Mouse (Mus musculus): Measurements from ENCODE around the gene Slc38a5. TPM values are rescaled to one million over a fixed set of nuclear protein-coding genes. Genes with fewer than 3 reads are reported as not detected.

The Slc38a5 gene
- polyA plus RNA-seq (2016; fragmentation: Nextera tagmentation; extraction: Ambion mirVana) = 1.4 and 1.5 TPM in 2 replicates

DNA sequence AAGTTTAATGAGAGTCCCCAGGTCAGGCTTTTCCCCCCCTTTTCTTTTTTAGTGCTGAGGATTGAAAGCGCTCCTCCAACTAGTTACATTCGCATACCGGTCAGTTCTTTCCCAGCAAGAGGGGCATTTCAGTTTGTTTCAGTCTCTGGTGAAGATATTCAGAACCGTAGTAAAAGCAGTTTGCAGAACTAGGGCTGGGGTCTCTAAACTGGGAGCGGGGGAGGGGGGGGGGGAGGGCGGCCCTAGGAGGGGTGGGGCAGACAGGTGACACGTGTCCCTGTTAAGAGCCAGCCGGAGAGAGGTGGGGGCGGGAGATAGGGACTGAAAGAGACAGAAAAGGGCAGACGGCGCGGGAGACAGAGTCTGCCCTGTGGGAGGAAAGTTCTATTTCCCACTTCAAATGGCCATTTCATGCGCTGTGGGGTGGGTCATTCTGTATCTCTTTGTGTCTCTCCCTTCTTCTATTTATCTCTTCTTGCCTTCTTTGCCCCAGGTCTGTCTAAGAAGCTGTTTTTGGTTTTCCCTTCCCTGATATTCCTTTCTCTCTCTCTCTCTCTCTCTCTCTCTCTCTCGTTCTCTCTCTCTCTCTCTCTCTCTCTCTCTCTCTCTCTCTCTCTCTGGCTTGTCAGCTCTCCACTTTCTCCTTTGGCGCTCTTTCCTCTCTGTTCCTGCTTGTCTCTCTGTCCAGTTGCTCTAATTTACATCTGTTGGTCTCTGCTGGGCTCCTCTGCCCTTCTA, at the start of gene Slc38a5:
Gene Slc38a5, plus strand, starts transcription at position 51 of the 738 bp plus-strand sequence.
- Histone ChIP-seq H3K4me2 (replicated peaks) (peak within 1 kb of the TSS; percentile 26), H3K27me3 (peaks cover 11% of the 10 kb centered on the region; the same call in 1 of the 2 replicates), H3K36me3 (no peaks in the 10 kb centered on the region), H3K4me1 (no peaks in the 10 kb centered on the region), H3K27ac (no peak within 1 kb of the TSS), H3K9me3 (no peaks in the 10 kb centered on the region), H3K9ac (no peak within 1 kb of the TSS), H3K4me3 (no peak within 1 kb of the TSS)
- 21% methylated on average over 10 of the region's 15 CpGs for WGBS
- no peak for ATAC-seq (ENCODE audit: insufficient number of reproducible peaks, insufficient read depth, low FRiP score, low TSS enrichment)

DNA sequence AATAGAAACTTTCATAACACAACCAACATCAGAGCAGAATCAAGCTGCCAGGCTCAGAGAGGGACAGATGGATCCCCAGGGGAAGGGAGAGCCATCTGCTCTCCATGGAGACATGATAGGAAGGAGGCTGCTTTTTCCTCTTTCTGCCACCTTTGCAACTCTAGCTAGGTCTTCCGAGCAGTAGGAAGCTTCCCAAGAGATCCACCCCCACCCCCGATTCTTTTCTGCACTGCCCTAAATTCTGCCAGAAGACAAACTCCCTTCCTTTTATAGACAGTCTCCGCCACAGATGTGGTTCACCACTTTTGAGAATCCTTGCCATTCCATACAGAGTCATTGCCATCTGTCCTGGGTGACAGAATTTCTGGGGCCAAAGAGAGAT, 48.6 kb upstream of the Slc38a5 start:
- H3K4me1 ChIP-seq = no peaks in the 10 kb centered on the region
- H3K9me3 ChIP-seq = no peaks in the 10 kb centered on the region
- no peaks in the 10 kb centered on the region for H3K36me3 ChIP-seq
- H3K4me3 ChIP-seq = no peak overlapping the region
- ATAC-seq (ENCODE audit: insufficient number of reproducible peaks, insufficient read depth, low FRiP score, low TSS enrichment) = no peak
- H3K27ac ChIP-seq = no peak overlapping the region
- H3K4me2 ChIP-seq (replicated peaks) = no peak overlapping the region
- no peak overlapping the region for H3K9ac ChIP-seq
- WGBS = 70% methylated on average over 3 of the region's 3 CpGs
- H3K27me3 ChIP-seq = no peaks in the 10 kb centered on the region

DNA sequence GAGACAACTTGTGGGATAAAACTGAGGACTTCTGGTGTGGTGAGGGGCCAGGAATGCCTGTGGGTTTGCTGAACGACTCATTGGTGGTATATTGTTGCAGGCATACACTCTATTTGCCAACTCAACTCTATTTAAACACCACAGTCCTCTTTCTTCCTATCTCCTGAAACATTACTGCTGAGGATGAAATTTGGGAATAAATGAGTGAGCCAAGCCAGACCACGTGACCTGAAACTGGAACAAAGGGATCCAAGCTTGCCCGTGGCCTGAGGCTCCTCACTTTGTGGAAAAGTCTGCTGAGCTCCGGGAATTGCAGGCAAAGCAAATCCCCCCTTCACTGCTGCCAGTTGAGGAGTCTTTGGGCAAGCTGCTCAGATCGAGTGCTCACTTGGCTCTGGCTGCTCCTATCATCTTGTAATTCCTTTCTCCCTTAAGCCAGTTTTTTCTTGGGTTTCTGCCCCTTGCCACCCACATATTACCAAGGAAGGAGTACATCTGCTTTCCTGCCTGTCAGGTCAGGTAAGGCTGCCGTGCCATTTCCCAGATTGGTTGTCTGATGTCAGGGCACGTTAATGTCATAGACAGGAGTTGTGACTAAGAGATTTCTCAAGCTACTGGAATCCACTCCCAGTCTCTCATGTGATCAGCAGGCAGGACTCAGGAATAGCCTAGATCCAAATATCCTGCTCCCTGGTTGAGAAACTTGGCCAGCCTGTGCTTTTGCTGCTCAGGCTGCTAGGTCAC, 48.1 kb upstream of the Slc38a5 start:
- Histone ChIP-seq H3K27ac (no peak overlapping the region), H3K4me2 (replicated peaks) (no peak overlapping the region), H3K9me3 (no peaks in the 10 kb centered on the region), H3K36me3 (no peaks in the 10 kb centered on the region), H3K4me1 (no peaks in the 10 kb centered on the region), H3K9ac (no peak overlapping the region), H3K4me3 (no peak overlapping the region), H3K27me3 (no peaks in the 10 kb centered on the region)
- no peak for ATAC-seq (ENCODE audit: insufficient number of reproducible peaks, insufficient read depth, low FRiP score, low TSS enrichment)
- WGBS = 41% methylated on average over 7 of the region's 7 CpGs

DNA sequence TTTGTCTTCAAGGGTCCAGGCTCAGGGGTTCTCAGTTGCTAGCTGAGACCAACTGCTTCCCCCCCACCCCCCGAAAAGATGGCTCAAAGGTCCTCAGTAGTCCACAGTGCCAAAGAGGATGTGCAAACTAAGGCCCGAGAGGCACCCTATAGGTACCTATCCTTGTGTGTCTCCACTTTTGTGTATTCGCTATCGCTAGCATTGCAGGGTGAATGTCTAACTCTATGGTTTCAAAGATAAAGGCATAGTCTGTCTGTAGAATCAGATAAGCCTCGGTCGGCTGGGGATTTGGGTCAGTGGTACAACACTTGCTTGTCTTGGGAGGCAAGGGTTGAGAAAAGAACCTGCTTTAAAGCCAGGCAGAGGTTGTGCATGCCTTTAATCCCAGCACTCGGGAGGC, 47.5 kb upstream of the Slc38a5 start:
- ATAC-seq (ENCODE audit: insufficient number of reproducible peaks, insufficient read depth, low FRiP score, low TSS enrichment) = no peak
- no peaks in the 10 kb centered on the region for H3K9me3 ChIP-seq
- no peaks in the 10 kb centered on the region for H3K4me1 ChIP-seq
- no peak overlapping the region for H3K27ac ChIP-seq
- H3K4me2 ChIP-seq (replicated peaks) = no peak overlapping the region
- H3K4me3 ChIP-seq = no peak overlapping the region
- no peak overlapping the region for H3K9ac ChIP-seq
- 83% methylated on average over 7 of the region's 7 CpGs for WGBS
- no peaks in the 10 kb centered on the region for H3K36me3 ChIP-seq
- H3K27me3 ChIP-seq = no peaks in the 10 kb centered on the region

DNA sequence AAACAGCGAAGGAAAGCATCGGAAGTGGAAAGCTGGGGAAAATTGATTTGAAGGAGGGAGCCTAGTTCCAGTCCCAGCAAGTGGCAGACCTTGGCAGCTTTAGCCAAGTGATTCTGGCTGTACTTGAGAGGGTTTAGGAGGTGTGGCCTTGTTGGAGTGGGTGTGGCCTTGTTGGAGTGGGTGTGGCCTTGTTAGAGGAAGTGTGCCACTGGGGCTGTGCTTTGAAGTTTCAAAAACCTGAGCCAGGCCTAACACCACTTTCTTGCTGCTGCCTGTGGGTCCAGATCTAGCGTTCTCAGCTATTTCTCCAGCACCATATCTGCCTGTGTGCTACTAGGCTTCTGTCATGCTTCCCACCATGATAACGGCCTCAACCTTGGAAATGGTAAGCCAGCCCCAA, 40.7 kb upstream of the Slc38a5 start:
- Histone ChIP-seq H3K9me3 (no peaks in the 10 kb centered on the region), H3K4me1 (no peaks in the 10 kb centered on the region), H3K4me2 (replicated peaks) (no peak overlapping the region), H3K9ac (no peak overlapping the region), H3K36me3 (no peaks in the 10 kb centered on the region), H3K27me3 (no peaks in the 10 kb centered on the region), H3K27ac (no peak overlapping the region), H3K4me3 (no peak overlapping the region)
- WGBS = 72% methylated on average over 4 of the region's 4 CpGs
- ATAC-seq (ENCODE audit: insufficient number of reproducible peaks, insufficient read depth, low FRiP score, low TSS enrichment) = no peak

DNA sequence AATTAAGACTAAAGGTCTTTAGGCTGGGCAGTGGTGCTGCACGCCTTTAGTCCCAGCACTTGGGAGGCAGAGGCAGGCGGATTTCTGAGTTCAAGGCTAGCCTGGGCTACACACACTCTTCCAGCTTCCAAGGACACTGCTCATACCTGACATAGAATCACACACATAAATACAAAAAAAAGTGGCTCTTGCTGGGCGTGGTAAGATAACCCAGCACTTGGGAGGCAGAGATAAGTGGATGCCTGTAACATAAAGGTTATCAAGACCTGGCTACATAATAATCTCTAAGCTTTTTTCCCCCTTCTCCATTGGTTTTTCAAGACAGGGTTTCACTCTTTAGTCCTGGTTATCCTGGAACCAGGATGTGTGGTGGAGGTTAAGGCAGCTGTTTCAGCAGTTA, 37.3 kb upstream of the Slc38a5 start:
- no peaks in the 10 kb centered on the region for H3K9me3 ChIP-seq
- H3K4me2 ChIP-seq (replicated peaks) = no peak overlapping the region
- H3K27me3 ChIP-seq = no peaks in the 10 kb centered on the region
- no peaks in the 10 kb centered on the region for H3K36me3 ChIP-seq
- WGBS = 70% methylated on average over 3 of the region's 3 CpGs
- H3K4me3 ChIP-seq = no peak overlapping the region
- H3K9ac ChIP-seq = no peak overlapping the region
- no peak for ATAC-seq (ENCODE audit: insufficient number of reproducible peaks, insufficient read depth, low FRiP score, low TSS enrichment)
- H3K4me1 ChIP-seq = no peaks in the 10 kb centered on the region
- no peak overlapping the region for H3K27ac ChIP-seq

DNA sequence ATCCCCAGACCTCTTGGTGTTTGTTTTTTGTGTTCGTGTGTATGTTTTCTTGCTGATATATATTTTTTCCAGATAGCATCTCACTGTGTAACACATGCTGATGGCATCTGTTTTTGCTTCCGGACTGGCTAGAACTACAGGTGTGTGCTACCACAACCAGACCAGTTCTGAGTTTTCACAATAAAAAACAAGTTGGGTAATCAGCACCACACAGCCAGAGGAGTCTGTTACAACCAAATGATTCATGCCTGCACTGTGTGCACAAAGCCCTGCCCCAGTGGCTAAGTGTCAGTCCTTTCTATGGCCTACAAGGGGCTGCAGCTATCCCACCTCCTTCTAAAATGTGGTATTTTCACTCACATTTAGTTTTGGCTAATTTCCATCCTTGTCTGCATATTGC, 34.2 kb upstream of the Slc38a5 start:
- no peaks in the 10 kb centered on the region; the same call in 1 of the 2 replicates for H3K36me3 ChIP-seq
- no peaks in the 10 kb centered on the region for H3K27me3 ChIP-seq
- no peak overlapping the region for H3K9ac ChIP-seq
- H3K27ac ChIP-seq = no peak overlapping the region
- 75% methylated on average over 2 of the region's 2 CpGs for WGBS
- no peak overlapping the region for H3K4me3 ChIP-seq
- ATAC-seq (ENCODE audit: insufficient number of reproducible peaks, insufficient read depth, low FRiP score, low TSS enrichment) = no peak
- no peak overlapping the region for H3K4me2 ChIP-seq (replicated peaks)
- H3K4me1 ChIP-seq = no peaks in the 10 kb centered on the region
- H3K9me3 ChIP-seq = no peaks in the 10 kb centered on the region

DNA sequence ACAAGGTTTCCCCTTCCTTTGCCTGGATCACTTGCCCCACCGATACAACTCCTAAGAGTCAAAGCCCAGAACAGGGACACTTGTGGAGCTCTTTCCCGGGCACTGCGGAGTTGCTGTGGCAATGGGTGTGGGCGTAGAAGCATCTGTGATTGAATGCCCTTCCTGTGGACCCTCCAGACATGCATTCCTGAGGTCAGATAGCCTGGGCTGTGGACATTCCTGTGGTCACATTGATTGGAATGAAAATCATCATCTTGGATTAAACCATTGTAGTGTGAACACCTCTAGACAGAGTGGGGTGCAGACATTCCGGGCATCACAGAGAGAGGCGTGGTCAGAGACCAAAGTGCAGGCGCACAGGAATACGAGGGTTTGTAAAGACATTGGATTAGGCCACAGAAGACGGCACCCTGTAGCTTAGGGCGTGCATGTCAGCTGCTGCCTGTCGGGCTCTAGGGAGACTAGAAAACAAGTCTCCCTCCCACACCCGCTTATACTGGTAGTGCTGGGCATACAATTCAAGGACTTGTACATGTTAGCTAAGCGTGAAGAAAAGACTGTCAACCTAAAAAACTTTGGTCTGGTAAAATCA, 32.0 kb upstream of the Slc38a5 start:
- H3K27me3 ChIP-seq = no peaks in the 10 kb centered on the region
- no peaks in the 10 kb centered on the region for H3K4me1 ChIP-seq
- WGBS = 76% methylated on average over 13 of the region's 13 CpGs
- no peak overlapping the region for H3K9ac ChIP-seq
- no peak overlapping the region for H3K27ac ChIP-seq
- no peak overlapping the region for H3K4me2 ChIP-seq (replicated peaks)
- no peaks in the 10 kb centered on the region for H3K9me3 ChIP-seq
- no peaks in the 10 kb centered on the region; the same call in 1 of the 2 replicates for H3K36me3 ChIP-seq
- no peak for ATAC-seq (ENCODE audit: insufficient number of reproducible peaks, insufficient read depth, low FRiP score, low TSS enrichment)
- H3K4me3 ChIP-seq = no peak overlapping the region

DNA sequence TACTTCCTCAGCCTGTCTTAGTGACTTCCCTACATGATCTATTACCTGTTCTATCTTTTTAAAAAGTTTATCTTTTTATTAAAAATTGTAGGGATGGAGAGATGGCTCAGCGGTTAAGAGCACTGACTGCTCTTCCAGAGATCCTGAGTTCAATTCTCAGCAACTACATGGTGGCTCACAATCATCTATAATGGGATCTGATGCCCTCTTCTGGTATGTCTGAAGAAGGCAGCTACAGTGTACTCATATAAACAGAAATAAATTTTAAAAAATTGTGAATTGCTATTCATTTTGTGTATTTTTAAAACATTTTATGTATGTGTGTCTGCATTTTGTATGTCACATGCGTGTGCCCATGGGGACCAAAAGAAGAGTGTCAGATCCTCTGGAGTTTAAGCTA, 23.3 kb upstream of the Slc38a5 start:
- H3K36me3 ChIP-seq = peaks cover 11% of the 10 kb centered on the region; the same call in 1 of the 2 replicates
- WGBS = 82% methylated on average over 2 of the region's 2 CpGs
- ATAC-seq (ENCODE audit: insufficient number of reproducible peaks, insufficient read depth, low FRiP score, low TSS enrichment) = no peak

DNA sequence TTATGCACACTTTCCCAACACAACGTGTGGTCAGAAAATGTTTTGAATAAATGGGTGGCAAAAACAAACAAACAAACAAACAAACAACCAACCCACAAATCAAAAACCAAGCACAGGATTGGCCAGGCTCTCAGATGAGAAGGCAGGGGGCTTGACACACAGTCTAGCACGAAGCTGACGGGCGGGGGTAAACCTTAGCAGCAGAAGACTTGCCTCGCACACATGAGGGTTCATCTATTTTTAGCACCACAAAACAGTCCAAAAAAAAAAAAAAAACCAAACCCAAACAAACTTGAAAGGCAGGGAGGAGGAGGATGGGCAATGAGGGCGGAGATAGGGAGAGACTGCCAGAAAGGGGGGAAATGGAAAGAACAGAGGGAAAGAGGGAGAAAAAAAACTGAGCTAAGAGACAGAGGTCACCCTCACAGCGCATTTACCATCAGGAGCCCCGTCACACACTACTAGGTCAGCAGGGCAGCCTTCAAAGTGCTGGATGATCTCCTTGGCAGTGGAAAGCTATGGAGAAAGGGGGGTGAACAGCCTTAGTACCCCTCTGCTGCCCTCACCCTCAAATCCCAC, 22.3 kb upstream of the Slc38a5 start:
- ATAC-seq (ENCODE audit: insufficient number of reproducible peaks, insufficient read depth, low FRiP score, low TSS enrichment) = no peak
- Histone ChIP-seq H3K9ac (no peak overlapping the region), H3K4me1 (no peaks in the 10 kb centered on the region), H3K36me3 (peaks cover 11% of the 10 kb centered on the region; the same call in 1 of the 2 replicates), H3K27ac (no peak overlapping the region), H3K9me3 (no peaks in the 10 kb centered on the region), H3K4me3 (no peak overlapping the region), H3K27me3 (no peaks in the 10 kb centered on the region), H3K4me2 (replicated peaks) (no peak overlapping the region)
- WGBS = 88% methylated on average over 8 of the region's 8 CpGs

More for the DNA sequence above, 23.3 kb upstream of the Slc38a5 start:
- Histone ChIP-seq H3K27me3 (no peaks in the 10 kb centered on the region), H3K4me3 (no peak overlapping the region), H3K4me2 (replicated peaks) (no peak overlapping the region), H3K4me1 (no peaks in the 10 kb centered on the region), H3K9ac (no peak overlapping the region), H3K9me3 (no peaks in the 10 kb centered on the region), H3K27ac (no peak overlapping the region)

DNA sequence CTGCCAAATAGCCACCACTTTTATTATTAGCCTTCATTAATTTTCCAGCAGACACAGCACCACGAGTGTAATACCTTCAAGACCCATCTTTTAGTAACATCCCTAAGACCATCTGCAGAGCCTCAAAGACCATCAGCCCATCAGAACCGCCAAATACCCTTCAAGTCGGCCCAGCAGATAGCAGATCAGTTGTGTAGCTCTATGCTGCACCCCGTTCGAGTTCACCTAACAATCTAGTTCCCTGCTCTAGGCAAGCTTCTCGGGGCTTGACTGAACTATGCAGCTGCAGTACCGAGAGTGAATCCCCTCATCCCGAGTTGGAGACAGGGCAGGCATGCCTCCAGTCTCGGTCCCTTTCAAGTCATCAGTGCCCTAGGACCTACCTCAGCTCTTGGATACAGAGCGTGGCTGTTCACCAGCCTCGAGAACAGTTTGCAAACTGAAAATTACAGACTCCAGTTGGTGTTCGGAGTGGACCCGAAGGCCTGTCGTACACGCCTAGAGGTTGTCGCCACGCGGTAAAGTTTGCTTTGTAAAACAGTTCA, 19.1 kb upstream of the Slc38a5 start:
- Histone ChIP-seq H3K4me2 (replicated peaks) (peak overlapping the region; percentile 57), H3K9ac (peak overlapping the region; percentile 58), H3K36me3 (peaks cover 3% of the 10 kb centered on the region; the same call in 1 of the 2 replicates), H3K9me3 (no peaks in the 10 kb centered on the region), H3K4me1 (no peaks in the 10 kb centered on the region), H3K27me3 (no peaks in the 10 kb centered on the region), H3K27ac (no peak overlapping the region), H3K4me3 (peak overlapping the region; percentile 55)
- 22% methylated on average over 18 of the region's 18 CpGs for WGBS
- no peak; the same call in none of the 2 replicates for ATAC-seq (ENCODE audit: insufficient number of reproducible peaks, insufficient read depth, low FRiP score, low TSS enrichment)
